In genomic region chr4:57262451-57262850, GRCm38 (mm10) we compare ENCODE assay signal across 15 mouse cellular contexts.
"Had no signal": no experiment of that assay in that cellular context is flagged by ENCODE, and none has a peak within 500 bp of the region (broad histone marks: within the 10 kb centered on the region; RNA-seq: fewer than 3 reads in every experiment).

No protein-coding gene starts in this region.

- H3K9ac ChIP-seq: liver, embryonic 13.5 days had no signal

- DNase-seq: kidney, adult 11 months; kidney, adult 9 months; kidney, postnatal 25 days; layer of hippocampus, adult 9-11 months; liver; liver, embryonic 13.5 days; lung, adult 2 months; lung, postnatal 36 days; midbrain, embryonic 14.5 days; thymus, adult 18-20 months; thymus, postnatal 36 days had no signal

- H3K27me3 ChIP-seq: liver, embryonic 13.5 days had no signal

- H3K27ac ChIP-seq: layer of hippocampus, adult 2 months; left cerebral cortex, adult 2 months; liver, embryonic 13.5 days; midbrain, embryonic 10.5 days had no signal

- H3K9me3 ChIP-seq: liver, embryonic 13.5 days; megakaryocyte, embryonic 14.5 days; midbrain, embryonic 10.5 days had no signal

- H3K4me3 ChIP-seq: layer of hippocampus, adult 2 months; left cerebral cortex, adult 2 months; liver, embryonic 13.5 days; megakaryocyte, embryonic 14.5 days; midbrain, embryonic 10.5 days had no signal

- H3K4me1 ChIP-seq: liver, embryonic 13.5 days had no signal

- H3K36me3 ChIP-seq: liver, embryonic 13.5 days; midbrain, embryonic 10.5 days had no signal

- H3K4me2 ChIP-seq: liver, embryonic 13.5 days had no signal
